Mouse (Mus musculus) urinary bladder, postnatal 10 days (tissue): ENCODE results near the gene Nrp1.
A peak's percentile ranks its signal among the peaks of the same experiment; 100 is the strongest.

Source experiments
- DNase-seq: peaks from one replicate; pipeline ENCODE4 v3.0.0; 2022; ENCODE audit warnings: low spot score

Gene Nrp1

GRCm38 (mm10) chr8:128511021-128511420, 152.6 kb downstream of the Nrp1 start:
- no peak for DNase-seq

GRCm38 (mm10) chr8:128511732-128512131, 153.3 kb downstream of the Nrp1 start:
- DNase-seq: no peak

- no peak for DNase-seq
These were observed 158.5 kb downstream of the Nrp1 start for GRCm38 (mm10) chr8:128516846-128517446.

- DNase-seq: no peak
These were observed 159.2 kb downstream of the Nrp1 start for GRCm38 (mm10) chr8:128517546-128518102.

GRCm38 (mm10) chr8:128519366-128519765, 161.0 kb downstream of the Nrp1 start:
- no peak for DNase-seq

GRCm38 (mm10) chr8:128523825-128524224, 165.4 kb downstream of the Nrp1 start:
- DNase-seq: no peak

- no peak for DNase-seq
These were observed 167.5 kb downstream of the Nrp1 start for GRCm38 (mm10) chr8:128525912-128526311.

- no peak for DNase-seq
These were observed 170.4 kb downstream of the Nrp1 start for GRCm38 (mm10) chr8:128528591-128529383.

- no peak for DNase-seq
These were observed 176.1 kb downstream of the Nrp1 start for GRCm38 (mm10) chr8:128534442-128534871.

- DNase-seq: no peak
These were observed 177.3 kb downstream of the Nrp1 start for GRCm38 (mm10) chr8:128535685-128536084.

- no peak for DNase-seq
These were observed 180.0 kb downstream of the Nrp1 start for GRCm38 (mm10) chr8:128538378-128538777.

- DNase-seq: no peak
These were observed 183.1 kb downstream of the Nrp1 start for GRCm38 (mm10) chr8:128541355-128542090.

- no peak for DNase-seq
These were observed 185.9 kb downstream of the Nrp1 start for GRCm38 (mm10) chr8:128544128-128544846.

GRCm38 (mm10) chr8:128546287-128546686, 187.9 kb downstream of the Nrp1 start:
- DNase-seq: no peak

- no peak for DNase-seq
These were observed 189.0 kb downstream of the Nrp1 start for GRCm38 (mm10) chr8:128547361-128547760.

GRCm38 (mm10) chr8:128549738-128550137, 191.3 kb downstream of the Nrp1 start:
- no peak for DNase-seq

- DNase-seq: peak; percentile 18
These were observed 193.2 kb downstream of the Nrp1 start for GRCm38 (mm10) chr8:128551421-128552139.
